Mouse (Mus musculus) limb, embryonic 13.5 days (tissue): Measurements from ENCODE around the gene Hoxd8. TPM values are rescaled to one million over a fixed set of nuclear protein-coding genes. Genes with fewer than 3 reads are reported as not detected.

Experiments
- ATAC-seq: fragments of 200-750 bp; cut with Nextera tagmentation; 2 replicates; pipeline ENCODE4 v1.8.0; 2017; ENCODE audit warnings: low read depth, moderate number of reproducible peaks, moderate TSS enrichment; ENCODE audit not compliant: low FRiP score
- H3K27ac ChIP-seq: fragments of 300-500 bp; sonication (generic); 2 replicates; pipeline ENCODE4 v1.5.1; 2015; ENCODE audit warnings: inconsistent platforms, mild to moderate bottlenecking, moderate library complexity
- H3K27me3 ChIP-seq: fragments of 300-500 bp; sonication (generic); 2 replicates; pipeline ENCODE4 v1.6.1; 2015; ENCODE audit warnings: mild to moderate bottlenecking, inconsistent platforms
- H3K36me3 ChIP-seq: fragments of 300-500 bp; sonication (generic); 2 replicates; pipeline ENCODE4 v1.6.1; 2015; ENCODE audit warnings: inconsistent platforms, mild to moderate bottlenecking, moderate library complexity
- H3K4me1 ChIP-seq: fragments of 300-500 bp; sonication (generic); 2 replicates; pipeline ENCODE4 v1.6.1; 2015; ENCODE audit warnings: inconsistent platforms
- H3K4me2 ChIP-seq: fragments of 300-500 bp; sonication (generic); replicated peaks from 2 replicates; pipeline ENCODE4 v1.6.1; 2015; ENCODE audit warnings: inconsistent platforms, mild to moderate bottlenecking, moderate library complexity
- H3K4me3 ChIP-seq: fragments of 300-500 bp; sonication (generic); 2 replicates; pipeline ENCODE4 v1.5.1; 2015; ENCODE audit warnings: moderate library complexity, mild to moderate bottlenecking, inconsistent platforms
- H3K9ac ChIP-seq: fragments of 300-500 bp; sonication (generic); 2 replicates; pipeline ENCODE4 v1.6.1; 2015; ENCODE audit warnings: mild to moderate bottlenecking, inconsistent platforms
- H3K9me3 ChIP-seq: fragments of 300-500 bp; sonication (generic); 2 replicates; pipeline ENCODE4 v1.6.1; 2016; ENCODE audit warnings: inconsistent platforms
- WGBS: fragments of 180-500 bp; shearing (Covaris S2); methylation state at CpG from one replicate; pipeline ENCODE4 v1.1.7; 2015; 5-methylcytosine and 5-hydroxymethylcytosine counted together
- polyA plus RNA-seq: library from polyadenylated mRNA; unstranded; fragments of >200 nt; fragmentation: Nextera tagmentation; extraction: Ambion mirVana; gene quantifications from 2 replicates; pipeline ENCODE4 v1.2.1, GENCODE M21; 2015

Hoxd8 gene
- polyA plus RNA-seq, 1 experiment from 2014 or later = 7.5 TPM

DNA sequence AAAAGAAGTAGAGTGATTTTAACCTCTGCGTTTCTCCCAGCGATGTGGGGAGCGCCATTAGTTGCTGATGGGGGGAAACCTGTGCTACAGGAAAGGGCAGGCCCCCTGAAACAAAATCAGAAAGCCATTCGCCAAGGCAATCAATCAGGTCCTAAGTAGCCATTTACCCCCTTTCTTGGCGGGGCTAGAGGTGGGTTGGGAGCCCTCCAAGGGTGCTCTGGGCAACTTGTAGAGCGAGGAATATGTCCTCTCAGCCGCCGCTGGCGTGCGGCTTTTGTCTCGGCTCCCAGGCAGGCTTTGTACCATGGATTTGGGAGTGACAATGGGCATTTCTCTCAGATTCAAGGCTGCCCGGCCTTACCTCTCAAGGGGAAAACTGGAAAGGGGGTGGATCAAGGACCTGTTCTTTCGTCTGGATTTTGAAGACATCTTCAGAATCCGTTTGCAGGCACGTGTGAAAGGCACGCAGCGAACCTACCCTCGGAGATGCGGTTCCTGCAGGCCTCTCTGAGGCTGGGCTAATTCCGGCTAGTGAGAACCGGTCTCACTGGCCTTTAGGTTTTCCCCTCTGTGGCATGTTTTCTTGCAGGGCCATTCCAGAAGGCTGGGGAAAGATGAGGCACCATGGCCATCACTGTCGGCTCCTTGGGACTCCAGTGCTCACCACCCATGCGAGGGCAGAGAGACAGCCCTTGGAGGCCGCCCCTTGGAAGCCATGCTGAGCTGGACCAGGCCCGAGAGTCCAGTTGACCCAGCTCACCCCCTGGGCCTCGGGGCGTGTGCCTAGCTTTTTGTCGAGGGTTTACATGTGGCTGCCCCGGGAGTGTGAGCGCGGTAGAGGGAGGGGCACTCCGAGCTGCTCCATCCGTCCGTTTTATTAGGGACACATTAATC is 7.7 kb upstream of the Hoxd8 start:
- peak; percentile 34 for ATAC-seq
- peaks cover 68% of the 10 kb centered on the region for H3K27me3 ChIP-seq
- no peaks in the 10 kb centered on the region for H3K9me3 ChIP-seq
- WGBS = 10% methylated on average over 34 of the region's 34 CpGs
- H3K9ac ChIP-seq = peak overlapping the region; percentile 90
- peak overlapping the region; percentile 60 for H3K4me3 ChIP-seq
- H3K36me3 ChIP-seq = peaks cover 13% of the 10 kb centered on the region; the same call in 1 of the 2 replicates
- peaks cover 74% of the 10 kb centered on the region for H3K4me1 ChIP-seq
- peak overlapping the region; percentile 81 for H3K27ac ChIP-seq
- H3K4me2 ChIP-seq = peak overlapping the region; percentile 91

DNA sequence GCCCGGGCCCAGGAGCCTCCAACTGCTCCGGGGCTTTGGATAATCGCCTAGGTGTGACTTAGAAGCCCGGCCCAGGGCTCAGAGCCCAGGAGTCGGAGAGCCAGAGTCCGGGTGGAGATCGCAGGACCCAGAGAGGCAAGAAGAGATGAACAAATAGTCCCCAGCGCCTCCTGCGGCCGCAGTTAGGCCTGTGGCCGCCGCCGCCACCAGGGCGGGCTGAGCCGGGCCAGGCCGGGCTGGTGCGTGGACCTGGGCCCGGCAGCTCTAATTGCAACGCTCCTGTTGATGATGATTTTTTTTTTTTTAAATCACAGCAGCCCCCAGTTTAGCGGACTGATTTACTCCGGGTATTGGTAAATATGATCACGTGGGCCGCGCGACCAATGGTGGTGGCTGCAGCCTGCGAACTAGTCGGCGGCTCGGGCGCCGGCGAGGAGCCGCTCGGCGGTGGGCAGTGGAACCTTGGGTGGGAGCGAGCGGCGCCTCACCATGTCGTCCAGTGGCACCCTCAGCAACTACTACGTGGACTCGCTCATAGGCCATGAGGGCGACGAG is 6.8 kb upstream of the Hoxd8 start, which contains the start of gene Hoxd9:
Gene Hoxd9, plus strand, starts transcription at position 161 of the 555 bp plus-strand sequence.
- no peaks in the 10 kb centered on the region for H3K9me3 ChIP-seq
- H3K27ac ChIP-seq = peak within 1 kb of the TSS; percentile 87
- H3K27me3 ChIP-seq = peaks cover 64% of the 10 kb centered on the region
- peak within 1 kb of the TSS; percentile 60 for H3K4me3 ChIP-seq
- H3K36me3 ChIP-seq = peaks cover 5% of the 10 kb centered on the region; the same call in 1 of the 2 replicates
- peak within 1 kb of the TSS; percentile 90 for H3K9ac ChIP-seq
- peaks cover 66% of the 10 kb centered on the region for H3K4me1 ChIP-seq
- peak within 1 kb of the TSS; percentile 91 for H3K4me2 ChIP-seq
- ATAC-seq = peak; percentile 24
- WGBS = under 1% methylated on average over 43 of the region's 43 CpGs

DNA sequence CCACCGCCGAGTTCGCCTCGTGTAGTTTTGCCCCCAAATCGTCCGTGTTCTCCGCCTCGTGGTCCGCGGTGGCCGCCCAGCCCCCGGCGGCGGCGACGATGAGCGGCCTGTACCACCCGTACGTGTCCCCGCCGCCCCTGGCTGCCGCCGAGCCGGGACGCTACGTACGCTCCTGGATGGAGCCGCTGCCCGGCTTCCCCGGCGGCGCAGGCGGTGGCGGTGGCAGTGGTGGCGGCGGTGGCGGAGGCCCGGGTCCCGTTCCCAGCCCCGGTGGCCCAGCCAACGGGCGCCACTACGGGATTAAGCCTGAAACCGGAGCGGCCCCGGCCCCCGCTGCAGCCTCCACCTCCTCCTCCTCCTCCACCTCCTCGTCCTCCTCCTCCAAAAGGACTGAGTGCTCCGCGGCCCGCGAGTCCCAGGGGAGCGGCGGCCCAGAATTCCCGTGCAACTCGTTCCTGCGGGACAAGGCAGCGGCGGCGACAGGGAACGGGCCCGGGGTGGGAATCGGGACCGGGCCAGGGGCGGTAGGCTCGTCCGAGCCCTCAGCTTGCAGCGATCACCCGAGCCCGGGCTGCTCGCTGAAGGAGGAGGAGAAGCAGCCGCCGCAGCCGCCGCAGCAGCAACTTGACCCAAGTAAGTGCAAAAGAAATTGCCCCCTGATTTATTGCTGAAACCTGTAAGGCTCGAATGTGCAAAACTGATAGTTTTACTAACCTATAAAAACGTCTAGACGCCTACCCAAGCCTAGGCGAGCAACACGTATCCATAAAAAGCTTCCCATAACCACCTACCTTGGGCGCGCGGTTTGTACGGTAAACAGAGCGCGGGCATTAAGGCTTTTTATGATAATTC is 6.0 kb upstream of the Hoxd8 start:
- H3K27ac ChIP-seq = peak overlapping the region; percentile 87
- 0 out of 2 replicates have a peak, but pooled peaks have one; percentile 21 for ATAC-seq
- peaks cover 67% of the 10 kb centered on the region for H3K27me3 ChIP-seq
- no peaks in the 10 kb centered on the region for H3K9me3 ChIP-seq
- peak overlapping the region; percentile 60 for H3K4me3 ChIP-seq
- H3K4me1 ChIP-seq = peaks cover 60% of the 10 kb centered on the region
- peak overlapping the region; percentile 90 for H3K9ac ChIP-seq
- no peaks in the 10 kb centered on the region for H3K36me3 ChIP-seq
- under 1% methylated on average over 71 of the region's 86 CpGs for WGBS
- peak overlapping the region; percentile 91 for H3K4me2 ChIP-seq

DNA sequence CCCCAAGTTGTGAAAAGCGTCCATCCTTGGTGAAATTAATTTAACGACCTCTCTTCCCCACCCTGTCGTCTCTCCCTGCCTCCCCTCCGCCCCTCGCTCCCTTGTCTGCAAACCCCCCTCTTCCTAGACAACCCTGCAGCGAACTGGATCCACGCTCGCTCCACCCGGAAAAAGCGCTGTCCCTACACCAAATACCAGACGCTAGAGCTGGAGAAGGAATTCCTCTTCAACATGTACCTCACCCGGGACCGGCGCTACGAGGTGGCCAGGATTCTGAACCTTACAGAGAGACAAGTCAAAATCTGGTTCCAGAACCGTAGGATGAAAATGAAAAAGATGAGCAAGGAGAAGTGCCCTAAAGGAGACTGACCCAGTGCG is 5.4 kb upstream of the Hoxd8 start:
- no peak for ATAC-seq
- Histone ChIP-seq H3K9ac (peak overlapping the region; percentile 90), H3K9me3 (no peaks in the 10 kb centered on the region), H3K4me2 (peak overlapping the region; percentile 91), H3K27ac (peak overlapping the region; percentile 87; the same call in 1 of the 2 replicates), H3K27me3 (peaks cover 69% of the 10 kb centered on the region), H3K4me3 (peak overlapping the region; percentile 60), H3K4me1 (peaks cover 64% of the 10 kb centered on the region), H3K36me3 (no peaks in the 10 kb centered on the region)
- 3% methylated on average over 17 of the region's 17 CpGs for WGBS

DNA sequence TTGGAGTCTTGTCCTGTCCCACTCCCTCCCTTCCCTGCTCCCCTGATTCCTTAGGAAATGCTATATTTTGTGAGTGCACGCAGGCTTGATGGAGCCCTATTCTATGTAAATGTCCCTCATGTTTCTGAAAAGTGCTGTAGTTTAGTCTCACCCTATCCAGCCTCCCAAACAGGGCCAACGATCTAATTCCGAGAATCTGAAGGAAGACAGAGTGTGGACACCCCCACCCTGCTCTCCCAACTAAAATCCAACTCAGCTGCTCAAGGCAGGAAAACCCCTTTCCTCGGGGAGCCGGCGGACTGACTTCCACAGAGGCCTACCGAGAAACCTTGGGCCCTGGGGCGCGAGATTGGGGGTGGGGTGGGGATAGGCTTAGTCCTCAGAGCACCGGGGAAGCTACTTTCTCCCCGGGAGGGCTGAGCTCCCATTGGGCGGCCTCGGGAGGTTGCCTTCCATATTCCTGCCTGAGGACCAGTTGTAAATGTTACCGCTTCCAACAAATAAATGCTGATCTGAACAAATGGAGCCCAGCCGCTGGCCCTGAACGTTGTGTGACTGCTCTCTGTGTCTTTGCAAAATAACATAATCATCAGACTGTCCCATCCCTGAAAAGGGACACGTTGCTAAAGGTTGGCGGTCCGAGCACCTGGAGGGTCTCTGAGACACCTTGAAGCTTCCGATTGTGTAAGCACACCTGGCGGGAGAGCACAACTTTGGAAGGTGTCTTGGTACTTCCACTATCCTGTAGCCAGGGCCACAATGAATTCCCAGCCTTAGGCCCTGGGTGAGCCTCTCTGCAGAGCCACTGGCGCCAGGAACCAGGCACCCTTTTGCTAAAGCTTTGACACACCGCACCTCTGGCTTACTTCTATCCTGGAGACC is 4.5 kb upstream of the Hoxd8 start:
- peak overlapping the region; percentile 91 for H3K4me2 ChIP-seq
- peak overlapping the region; percentile 60 for H3K4me3 ChIP-seq
- no peaks in the 10 kb centered on the region for H3K9me3 ChIP-seq
- H3K36me3 ChIP-seq = no peaks in the 10 kb centered on the region
- ATAC-seq = no peak
- H3K27me3 ChIP-seq = peaks cover 76% of the 10 kb centered on the region
- peak overlapping the region; percentile 10; the same call in 1 of the 2 replicates for H3K27ac ChIP-seq
- peak overlapping the region; percentile 90 for H3K9ac ChIP-seq
- H3K4me1 ChIP-seq = peaks cover 64% of the 10 kb centered on the region
- WGBS = 16% methylated on average over 23 of the region's 23 CpGs

DNA sequence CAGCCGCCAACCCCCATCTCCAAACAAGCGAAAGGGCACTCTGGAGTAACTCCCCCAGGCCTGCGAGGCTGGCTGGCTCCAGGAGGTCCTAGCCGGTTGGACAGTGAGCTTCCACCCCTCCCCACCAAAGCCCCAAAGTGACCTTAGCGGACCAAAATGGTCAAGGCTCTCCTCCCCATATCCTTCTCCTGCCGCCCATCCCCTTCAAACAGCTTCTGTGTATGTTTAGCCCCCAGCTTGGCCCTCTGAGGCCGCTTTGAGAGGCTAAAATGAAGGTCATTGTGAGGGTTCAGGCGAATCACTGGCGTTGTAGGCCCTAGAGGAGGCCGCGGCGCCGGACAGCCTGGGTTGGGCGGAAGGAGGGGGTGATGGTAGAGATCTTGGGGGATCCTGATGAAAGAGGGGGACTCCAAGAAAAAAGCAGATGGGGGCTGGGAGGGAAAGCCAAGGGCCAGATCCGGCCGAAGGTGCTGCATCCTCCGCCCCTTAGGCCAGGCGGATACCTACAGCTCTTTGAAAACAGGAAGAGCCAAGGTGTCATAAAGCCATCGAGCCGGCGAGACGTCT is 3.8 kb upstream of the Hoxd8 start:
- Histone ChIP-seq H3K4me2 (peak overlapping the region; percentile 91), H3K27ac (peak overlapping the region; percentile 10; the same call in 1 of the 2 replicates), H3K4me3 (peak overlapping the region; percentile 60), H3K27me3 (peaks cover 76% of the 10 kb centered on the region), H3K36me3 (no peaks in the 10 kb centered on the region), H3K9ac (peak overlapping the region; percentile 90; the same call in 1 of the 2 replicates), H3K4me1 (peaks cover 59% of the 10 kb centered on the region), H3K9me3 (no peaks in the 10 kb centered on the region)
- 13% methylated on average over 22 of the region's 22 CpGs for WGBS
- ATAC-seq = no peak

DNA sequence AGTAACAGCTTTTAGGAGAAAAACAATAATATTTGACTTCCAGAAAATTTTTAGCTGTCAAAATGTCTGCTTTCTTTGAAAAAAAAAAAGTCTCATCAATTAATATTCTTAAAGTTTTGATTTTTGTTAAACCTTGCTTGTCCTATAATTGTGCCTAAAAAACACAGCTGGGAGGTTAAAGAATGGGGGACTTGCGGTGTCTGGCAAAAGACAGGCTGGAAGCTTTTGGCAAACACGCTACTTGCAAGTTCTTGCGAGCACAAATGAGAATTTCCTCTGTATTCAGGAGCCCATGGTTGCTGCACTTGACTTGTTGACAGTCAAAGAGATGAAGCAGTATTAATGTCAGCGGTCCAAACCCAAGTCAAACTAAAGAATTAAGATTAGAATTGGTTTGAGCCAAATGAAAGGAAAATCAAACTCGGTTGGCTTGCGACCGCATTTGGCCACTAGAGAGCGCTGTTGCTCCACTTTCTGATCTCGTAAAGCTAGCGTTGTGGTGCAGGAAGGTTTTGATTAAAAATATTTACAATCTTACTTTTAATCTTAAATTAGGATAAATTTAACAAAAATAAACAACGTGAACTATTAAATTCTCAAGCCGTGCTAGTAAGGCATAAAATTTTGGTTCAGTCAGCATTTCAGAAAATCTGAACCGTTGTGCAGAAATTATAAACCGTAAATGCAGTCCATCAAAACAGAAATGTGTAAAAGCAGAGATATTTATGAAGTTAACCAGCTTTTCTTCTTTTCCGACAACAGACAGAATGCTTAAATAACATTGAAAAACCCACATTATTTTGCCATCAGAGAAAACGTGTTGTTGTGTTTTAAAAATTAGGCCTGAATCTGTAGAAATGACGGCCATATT is 2.2 kb upstream of the Hoxd8 start:
- Histone ChIP-seq H3K36me3 (no peaks in the 10 kb centered on the region), H3K4me2 (peak overlapping the region; percentile 43; the same call in 1 of the 2 replicates), H3K4me1 (peaks cover 47% of the 10 kb centered on the region), H3K9me3 (no peaks in the 10 kb centered on the region), H3K9ac (no peak overlapping the region), H3K4me3 (no peak overlapping the region), H3K27ac (no peak overlapping the region), H3K27me3 (peaks cover 76% of the 10 kb centered on the region)
- ATAC-seq = no peak
- 8% methylated on average over 17 of the region's 17 CpGs for WGBS

DNA sequence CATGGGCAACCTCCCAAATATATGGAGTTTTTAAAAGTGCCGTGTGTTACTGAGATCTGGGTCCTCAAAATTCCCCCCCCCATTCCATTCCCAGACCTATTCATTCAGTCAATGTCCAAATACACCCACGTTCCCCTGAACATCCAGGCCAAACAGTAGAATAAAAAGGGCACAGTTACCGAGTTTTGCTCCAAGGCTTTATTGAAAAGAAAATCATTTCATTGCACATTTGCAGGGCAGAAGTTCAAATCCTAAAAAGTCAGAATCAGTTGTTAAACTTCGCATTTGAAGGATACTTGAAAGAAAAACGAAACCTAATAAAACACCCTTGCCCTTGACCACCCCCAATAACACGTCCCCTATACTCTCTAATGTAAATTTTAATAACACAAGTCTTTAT is 1.6 kb upstream of the Hoxd8 start:
- H3K4me3 ChIP-seq = no peak overlapping the region
- H3K36me3 ChIP-seq = no peaks in the 10 kb centered on the region
- H3K4me2 ChIP-seq = no peak overlapping the region
- peaks cover 78% of the 10 kb centered on the region for H3K27me3 ChIP-seq
- H3K9me3 ChIP-seq = no peaks in the 10 kb centered on the region
- H3K27ac ChIP-seq = no peak overlapping the region
- no peak overlapping the region for H3K9ac ChIP-seq
- no peak for ATAC-seq
- H3K4me1 ChIP-seq = peaks cover 43% of the 10 kb centered on the region
- WGBS = 24% methylated on average over 6 of the region's 6 CpGs

DNA sequence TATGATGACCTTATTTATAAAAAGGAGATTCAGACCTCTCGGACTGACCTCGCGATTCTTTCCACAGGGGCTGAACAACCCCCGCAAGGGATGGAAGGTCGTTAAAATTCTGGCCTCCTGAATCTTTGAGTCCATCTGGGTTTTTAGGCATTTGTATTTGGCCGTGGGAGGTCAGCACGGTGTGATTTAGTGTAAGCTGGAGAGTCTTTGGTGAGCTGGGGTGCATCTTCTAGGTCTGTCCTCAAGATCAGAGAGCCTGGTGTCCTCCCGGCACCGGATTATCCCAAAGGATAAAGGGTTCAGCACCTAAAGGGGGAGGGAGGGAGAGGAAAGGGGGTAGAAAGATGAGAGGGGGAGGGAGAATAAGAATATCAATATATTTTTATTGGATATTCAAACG is 1.1 kb upstream of the Hoxd8 start:
- no peak for ATAC-seq
- 17% methylated on average over 10 of the region's 10 CpGs for WGBS
- H3K4me2 ChIP-seq = no peak overlapping the region; the same call in 1 of the 2 replicates
- no peak overlapping the region for H3K4me3 ChIP-seq
- peaks cover 43% of the 10 kb centered on the region for H3K4me1 ChIP-seq
- H3K36me3 ChIP-seq = no peaks in the 10 kb centered on the region
- H3K27ac ChIP-seq = no peak overlapping the region
- H3K27me3 ChIP-seq = peaks cover 80% of the 10 kb centered on the region
- no peak overlapping the region for H3K9ac ChIP-seq
- no peaks in the 10 kb centered on the region for H3K9me3 ChIP-seq
